Mouse (Mus musculus): ENCODE results near the gene Scaf4.

DNA sequence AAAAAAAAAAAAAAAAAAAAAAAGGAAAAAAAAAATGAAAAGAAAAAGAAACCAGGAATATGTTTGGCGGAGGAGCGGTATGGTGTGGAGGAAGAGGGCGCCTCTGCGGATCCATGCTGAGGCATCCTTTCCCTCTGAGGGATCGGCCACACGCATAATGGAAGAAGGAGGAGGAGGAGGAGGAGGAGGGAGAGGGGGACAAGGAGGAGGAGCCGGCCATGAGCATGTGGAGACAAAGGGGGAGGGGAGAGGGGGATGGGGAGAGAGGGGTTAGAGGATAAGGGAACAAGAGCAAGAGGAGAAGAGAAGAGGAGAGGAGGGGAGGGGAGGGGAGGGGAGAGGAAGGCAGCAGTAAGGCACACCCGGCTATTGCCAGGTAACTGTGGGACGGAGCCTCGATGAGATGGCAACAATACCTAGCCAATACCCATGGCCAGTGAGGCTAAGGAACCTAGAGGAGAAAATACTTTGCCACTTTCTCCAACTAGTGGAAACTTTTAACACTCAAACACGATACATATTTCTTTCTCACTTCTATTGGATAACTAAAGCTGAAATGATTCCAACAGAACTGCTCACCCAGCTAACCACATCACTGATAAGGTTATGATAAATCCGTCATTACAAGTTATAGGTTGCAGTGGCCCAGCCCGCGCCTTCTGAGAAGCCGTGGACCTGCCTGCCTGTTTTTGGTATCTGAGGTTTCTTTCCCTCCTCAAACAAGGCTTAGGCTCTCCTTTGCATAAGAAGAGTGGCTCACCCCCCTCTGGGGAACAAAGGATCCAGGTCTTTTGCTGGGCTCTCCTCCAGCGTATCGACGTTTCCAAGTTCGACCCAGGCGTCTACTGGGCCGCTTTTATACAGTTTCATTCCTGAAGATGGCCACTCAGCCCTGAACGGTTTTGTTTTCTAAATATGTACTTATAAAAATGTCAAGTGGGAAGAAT lies 13.4 kb upstream of the Scaf4 start:
- TF ChIP-seq CTCF (IDR thresholded peaks at IDR 0.05; ENCODE audit: borderline replicate concordance, control insufficient read depth, extremely low read depth, insufficient read depth, low read length, poor library complexity) (no peak), POLR2A (IDR thresholded peaks at IDR 0.05; ENCODE audit: control insufficient read depth, extremely low read depth, insufficient read depth, low read length, poor library complexity) (no peak)
